Mouse (Mus musculus): ENCODE measurements around the gene Atp6ap1l. TPM values are rescaled to one million over a fixed set of nuclear protein-coding genes. Genes with fewer than 3 reads are reported as not detected.
"Not testable (repeated sequence)": the region's sequence is repeated elsewhere in the genome, so short reads cannot be mapped to it uniquely, and the experiment has no call there.

Atp6ap1l gene
- polyA plus RNA-seq (2016; fragmentation: Nextera tagmentation; extraction: Ambion mirVana) = 0.59 TPM in 1 of 2 replicates, not detected in the other

DNA sequence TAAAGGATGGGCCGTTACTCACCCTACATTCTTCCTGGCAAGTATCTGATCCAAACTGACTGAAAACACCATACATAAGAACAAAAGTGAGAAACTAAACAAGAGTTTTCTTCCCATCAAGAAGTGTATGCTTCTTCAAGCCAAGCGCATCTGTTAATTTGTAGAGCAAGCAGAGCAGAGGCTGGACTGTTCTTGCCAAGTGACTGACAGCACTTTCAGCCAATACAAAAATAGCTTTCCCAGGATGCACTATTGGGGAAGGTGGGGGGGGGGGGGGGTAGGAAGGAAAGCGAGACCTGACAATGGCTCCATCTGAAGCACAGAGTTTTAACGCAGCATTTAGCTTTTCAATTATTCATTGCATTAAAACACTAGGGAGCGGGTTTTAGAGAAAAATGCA lies at the start of gene Atp6ap1l:
Atp6ap1l (minus strand) TSS at position 180 of the 400 bp plus-strand sequence.
- Histone ChIP-seq H3K36me3 (replicated peaks) (no peaks in the 10 kb centered on the region), H3K9me3 (0 out of 2 replicates have a peak, but pooled peaks cover 2% of the 10 kb centered on the region), H3K27ac (replicated peaks) (no peak within 1 kb of the TSS), H3K4me1 (no peaks in the 10 kb centered on the region), H3K27me3 (replicated peaks; ENCODE audit: low read depth, poor library complexity, severe bottlenecking) (no peaks in the 10 kb centered on the region), H3K4me3 (no peak within 1 kb of the TSS)
- no peak for DNase-seq (ENCODE audit: low spot score)
- WGBS = 92% methylated on average over 5 of the region's 5 CpGs

- DNase-seq (ENCODE audit: low spot score) = no peak
- Histone ChIP-seq H3K4me1 (no peaks in the 10 kb centered on the region), H3K9me3 (no peaks in the 10 kb centered on the region), H3K4me3 (no peak overlapping the region), H3K36me3 (replicated peaks) (no peaks in the 10 kb centered on the region), H3K27ac (replicated peaks) (no peak overlapping the region), H3K27me3 (replicated peaks; ENCODE audit: low read depth, poor library complexity, severe bottlenecking) (no peaks in the 10 kb centered on the region)
- whole genome bisulfite sequencing = 81% methylated on average over 5 of the region's 5 CpGs
Measured at GRCm38 (mm10) chr13:90939600-90939999, 34.4 kb upstream of the Atp6ap1l start.

DNA sequence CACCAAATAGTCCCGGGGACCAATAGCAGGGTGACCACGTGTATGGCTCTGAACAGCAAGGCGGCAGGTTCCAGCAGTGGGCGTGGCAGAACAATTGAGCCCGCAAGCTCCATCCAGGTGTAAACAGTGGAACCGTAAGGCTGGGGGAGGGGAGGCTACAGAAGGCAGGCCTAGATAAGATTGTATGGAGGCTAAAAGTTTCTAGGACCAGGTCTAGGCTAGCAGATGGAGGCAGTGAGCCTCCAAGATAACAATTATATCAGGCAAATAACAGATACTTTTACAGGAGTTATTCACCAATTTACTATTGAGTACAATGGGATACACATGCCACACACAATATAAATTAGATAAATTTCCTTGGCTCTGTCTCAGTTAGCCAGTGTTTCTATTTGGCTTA lies 34.0 kb upstream of the Atp6ap1l start:
- H3K4me3 ChIP-seq = no peak overlapping the region
- no peaks in the 10 kb centered on the region for H3K27me3 ChIP-seq (replicated peaks; ENCODE audit: low read depth, poor library complexity, severe bottlenecking)
- H3K4me1 ChIP-seq = no peaks in the 10 kb centered on the region
- H3K9me3 ChIP-seq = no peaks in the 10 kb centered on the region
- H3K27ac ChIP-seq (replicated peaks) = no peak overlapping the region
- no peak for DNase-seq (ENCODE audit: low spot score)
- 66% methylated on average over 6 of the region's 6 CpGs for WGBS
- no peaks in the 10 kb centered on the region for H3K36me3 ChIP-seq (replicated peaks)

DNA sequence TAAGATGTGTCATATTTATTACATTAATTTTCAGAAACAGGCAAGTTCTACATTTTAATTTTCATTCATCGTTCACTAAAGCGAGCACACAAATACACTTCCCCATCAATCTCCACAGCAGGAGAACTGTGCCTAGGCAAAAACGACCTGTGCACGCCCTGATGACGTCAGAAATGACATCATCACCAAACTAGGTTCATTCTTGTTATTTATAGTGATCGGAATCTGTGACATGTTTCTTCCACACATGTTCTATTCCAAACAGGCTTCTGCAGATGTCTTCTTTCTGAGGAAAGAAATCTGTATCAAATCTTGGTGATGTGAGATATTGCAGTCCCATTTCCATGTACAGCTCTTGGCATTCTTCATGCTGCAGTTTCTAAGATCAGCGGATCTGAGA lies 30.7 kb upstream of the Atp6ap1l start:
- Histone ChIP-seq H3K9me3 (no peaks in the 10 kb centered on the region), H3K4me3 (no peak overlapping the region), H3K27me3 (replicated peaks; ENCODE audit: low read depth, poor library complexity, severe bottlenecking) (no peaks in the 10 kb centered on the region), H3K4me1 (no peaks in the 10 kb centered on the region), H3K27ac (replicated peaks) (no peak overlapping the region), H3K36me3 (replicated peaks) (no peaks in the 10 kb centered on the region)
- 88% methylated on average over 7 of the region's 7 CpGs for WGBS
- no peak for DNase-seq (ENCODE audit: low spot score)

DNA sequence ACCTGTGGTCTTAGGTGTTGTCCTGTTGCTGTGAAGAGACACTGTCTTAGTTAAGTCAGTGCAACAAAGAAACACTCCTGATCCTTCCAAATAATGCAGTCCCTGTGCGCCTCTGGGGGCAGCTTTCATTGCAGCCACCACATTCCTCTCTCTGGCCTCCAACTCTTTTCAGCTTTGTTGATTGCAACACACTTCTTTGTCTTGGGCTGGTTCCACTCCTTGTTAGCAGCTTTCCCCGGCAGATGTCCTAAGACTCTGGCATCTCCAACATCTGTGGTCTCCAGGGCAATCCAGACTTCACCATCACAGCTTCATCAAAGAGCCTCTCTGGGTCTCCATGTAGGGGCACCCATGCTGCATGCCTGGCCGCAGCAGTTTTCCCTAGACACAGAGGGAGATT lies 28.1 kb upstream of the Atp6ap1l start:
- H3K9me3 ChIP-seq = no peaks in the 10 kb centered on the region
- H3K27ac ChIP-seq (replicated peaks) = 0 out of 2 replicates have a peak overlapping the region, but pooled peaks have one; percentile 20
- H3K4me1 ChIP-seq = no peaks in the 10 kb centered on the region
- no peak overlapping the region for H3K4me3 ChIP-seq
- peaks cover 10% of the 10 kb centered on the region for H3K36me3 ChIP-seq (replicated peaks)
- no peak for DNase-seq (ENCODE audit: low spot score)
- H3K27me3 ChIP-seq (replicated peaks; ENCODE audit: low read depth, poor library complexity, severe bottlenecking) = no peaks in the 10 kb centered on the region
- WGBS = 69% methylated on average over 3 of the region's 3 CpGs

GRCm38 (mm10) chr13:90929847-90930246 lies 24.7 kb upstream of the Atp6ap1l start:
- H3K27me3 ChIP-seq (replicated peaks; ENCODE audit: low read depth, poor library complexity, severe bottlenecking) = no peaks in the 10 kb centered on the region
- peak; percentile 58 for DNase-seq (ENCODE audit: low spot score)
- no peak overlapping the region for H3K4me3 ChIP-seq
- no peaks in the 10 kb centered on the region for H3K4me1 ChIP-seq
- peaks cover 44% of the 10 kb centered on the region for H3K36me3 ChIP-seq (replicated peaks)
- no peaks in the 10 kb centered on the region for H3K9me3 ChIP-seq
- H3K27ac ChIP-seq (replicated peaks) = no peak overlapping the region
- 26% methylated on average over 5 of the region's 5 CpGs for WGBS

GRCm38 (mm10) chr13:90928266-90928665 lies 23.1 kb upstream of the Atp6ap1l start:
- not testable (repeated sequence) for DNase-seq (ENCODE audit: low spot score)
- WGBS = 92% methylated on average over 9 of the region's 10 CpGs

DNA sequence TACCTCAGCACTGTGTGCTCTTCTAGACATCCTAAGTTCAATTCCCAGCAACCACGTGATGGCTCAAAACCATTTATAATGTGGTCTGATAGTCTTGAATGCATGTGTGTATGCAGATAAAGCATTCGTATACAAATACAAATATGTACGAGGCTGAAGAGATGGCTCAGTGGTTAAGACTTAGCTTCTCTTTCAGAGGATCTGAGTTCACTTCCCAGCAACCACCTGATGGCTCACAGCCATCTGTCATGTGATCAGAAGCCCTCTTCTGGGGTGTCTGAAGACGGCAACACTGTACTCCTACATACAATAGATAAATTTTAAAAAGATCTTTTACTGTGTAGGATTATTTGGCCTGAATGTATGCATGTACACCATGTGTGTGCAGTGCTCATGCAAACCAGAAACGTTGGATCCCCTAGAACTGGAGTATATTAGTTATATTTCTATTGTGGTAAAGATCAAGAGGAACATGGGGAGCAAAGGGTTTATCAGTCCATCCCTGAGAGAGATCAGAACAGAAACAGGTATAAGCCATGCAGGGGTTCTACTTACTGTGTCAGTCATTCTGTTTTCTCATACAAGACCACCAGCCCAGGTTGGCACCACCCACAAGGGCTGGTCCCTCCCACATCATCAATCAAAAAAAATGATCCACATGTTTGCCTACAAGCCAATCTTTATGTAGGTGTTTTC lies 21.9 kb upstream of the Atp6ap1l start:
- no peak overlapping the region for H3K27ac ChIP-seq (replicated peaks)
- H3K36me3 ChIP-seq (replicated peaks) = peaks cover 51% of the 10 kb centered on the region
- no peaks in the 10 kb centered on the region for H3K9me3 ChIP-seq
- 0 out of 2 replicates have a peak, but pooled peaks cover 2% of the 10 kb centered on the region for H3K4me1 ChIP-seq
- no peak for DNase-seq (ENCODE audit: low spot score)
- no peaks in the 10 kb centered on the region for H3K27me3 ChIP-seq (replicated peaks; ENCODE audit: low read depth, poor library complexity, severe bottlenecking)
- WGBS = 84% methylated on average over 5 of the region's 5 CpGs
- no peak overlapping the region for H3K4me3 ChIP-seq

More at GRCm38 (mm10) chr13:90928266-90928665, 23.1 kb upstream of the Atp6ap1l start:
- H3K27ac ChIP-seq (replicated peaks); H3K4me1 ChIP-seq; H3K9me3 ChIP-seq; H3K4me3 ChIP-seq; H3K27me3 ChIP-seq (replicated peaks; ENCODE audit: low read depth, poor library complexity, severe bottlenecking): not testable (repeated sequence)
- peaks cover 51% of the 10 kb centered on the region for H3K36me3 ChIP-seq (replicated peaks)

DNA sequence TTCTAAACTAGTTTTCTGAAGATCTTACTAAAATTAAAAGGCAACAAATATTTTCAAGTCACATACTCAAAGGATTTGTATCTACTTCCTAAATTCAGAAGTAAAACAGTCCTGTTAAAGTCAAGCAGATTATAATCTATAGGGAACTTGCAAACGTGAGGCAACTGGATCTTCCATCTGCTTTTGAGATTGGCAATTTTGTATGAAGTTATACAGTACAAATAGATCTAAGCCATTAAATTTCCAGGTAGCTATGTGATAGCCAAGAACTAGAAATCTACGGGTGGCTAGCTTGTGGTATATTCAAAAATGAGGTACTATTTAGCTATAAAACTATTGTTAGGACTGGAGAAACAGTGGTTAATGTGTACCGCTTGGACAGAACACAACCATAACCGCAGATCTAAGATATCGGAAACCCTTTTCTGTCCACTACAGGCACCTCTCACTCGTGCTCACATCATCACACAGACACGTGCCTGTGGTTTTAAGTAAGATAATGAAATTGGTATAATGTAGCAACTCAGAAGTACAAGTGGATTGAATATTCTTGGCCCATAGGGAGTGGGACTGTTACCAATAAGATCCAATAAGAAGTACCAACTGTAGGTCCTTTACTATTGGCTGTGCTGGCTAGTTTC lies 21.1 kb upstream of the Atp6ap1l start:
- Histone ChIP-seq H3K27me3 (replicated peaks; ENCODE audit: low read depth, poor library complexity, severe bottlenecking) (no peaks in the 10 kb centered on the region), H3K36me3 (replicated peaks) (peaks cover 51% of the 10 kb centered on the region), H3K4me1 (0 out of 2 replicates have a peak, but pooled peaks cover 2% of the 10 kb centered on the region), H3K4me3 (no peak overlapping the region), H3K9me3 (no peaks in the 10 kb centered on the region), H3K27ac (replicated peaks) (no peak overlapping the region)
- WGBS = 83% methylated on average over 7 of the region's 7 CpGs
- DNase-seq (ENCODE audit: low spot score) = no peak

GRCm38 (mm10) chr13:90925191-90925590 lies 20.0 kb upstream of the Atp6ap1l start:
- DNase-seq (ENCODE audit: low spot score) = no peak
- Histone ChIP-seq H3K4me3 (no peak overlapping the region), H3K9me3 (no peaks in the 10 kb centered on the region), H3K27ac (replicated peaks) (no peak overlapping the region), H3K36me3 (replicated peaks) (peaks cover 51% of the 10 kb centered on the region), H3K4me1 (0 out of 2 replicates have a peak, but pooled peaks cover 2% of the 10 kb centered on the region), H3K27me3 (replicated peaks; ENCODE audit: low read depth, poor library complexity, severe bottlenecking) (no peaks in the 10 kb centered on the region)
- 94% methylated on average over 5 of the region's 5 CpGs for WGBS

- peak overlapping the region; percentile 83 for H3K4me3 ChIP-seq
Measured at GRCm38 (mm10) chr13:90924072-90924471, 18.9 kb upstream of the Atp6ap1l start.

GRCm38 (mm10) chr13:90923617-90924016 lies 18.5 kb upstream of the Atp6ap1l start:
- H3K4me1 ChIP-seq; H3K27me3 ChIP-seq (replicated peaks; ENCODE audit: low read depth, poor library complexity, severe bottlenecking); DNase-seq (ENCODE audit: low spot score); H3K9me3 ChIP-seq: not testable (repeated sequence)
- Histone ChIP-seq H3K27ac (replicated peaks) (peak overlapping the region; percentile 97), H3K36me3 (replicated peaks) (peaks cover 45% of the 10 kb centered on the region), H3K4me3 (peak overlapping the region; percentile 83)
- WGBS = 1% methylated on average over 13 of the region's 13 CpGs

More at GRCm38 (mm10) chr13:90924072-90924471, 18.9 kb upstream of the Atp6ap1l start:
- 0 out of 2 replicates have a peak, but pooled peaks cover 2% of the 10 kb centered on the region for H3K4me1 ChIP-seq
- no peaks in the 10 kb centered on the region for H3K9me3 ChIP-seq
- DNase-seq (ENCODE audit: low spot score) = no peak
- no peaks in the 10 kb centered on the region for H3K27me3 ChIP-seq (replicated peaks; ENCODE audit: low read depth, poor library complexity, severe bottlenecking)
- WGBS = 48% methylated on average over 9 of the region's 9 CpGs
- peaks cover 50% of the 10 kb centered on the region for H3K36me3 ChIP-seq (replicated peaks)
- H3K27ac ChIP-seq (replicated peaks) = peak overlapping the region; percentile 97

Measured in embryonic facial prominence, embryonic 10.5 days (tissue).